Mouse (Mus musculus) liver, embryonic 13.5 days (tissue): Measurements from ENCODE around the gene 1110004F10Rik. TPM values are rescaled to one million over a fixed set of nuclear protein-coding genes. Genes with fewer than 3 reads are reported as not detected.

ENCODE experiments used
- ATAC-seq: fragments of 200-750 bp; cut with Nextera tagmentation; 2 replicates; pipeline ENCODE4 v1.8.0; 2017; ENCODE audit warnings: low read depth, mild to moderate bottlenecking, moderate number of reproducible peaks, moderate library complexity
- DNase-seq: peaks from one replicate; pipeline ENCODE4 v3.0.0; 2022
- H3K27ac ChIP-seq: fragments of 300-500 bp; sonication (generic); 2 replicates; pipeline ENCODE4 v1.5.1; 2015; ENCODE audit warnings: moderate library complexity, mild to moderate bottlenecking, inconsistent platforms
- H3K27me3 ChIP-seq: fragments of 300-500 bp; sonication (generic); 2 replicates; pipeline ENCODE4 v1.6.1; 2015; ENCODE audit warnings: mild to moderate bottlenecking, inconsistent platforms
- H3K36me3 ChIP-seq: fragments of 300-500 bp; sonication (generic); 2 replicates; pipeline ENCODE4 v1.6.1; 2015; ENCODE audit warnings: mild to moderate bottlenecking, inconsistent platforms
- H3K4me1 ChIP-seq: fragments of 300-500 bp; sonication (generic); replicated peaks from 2 replicates; pipeline ENCODE4 v1.6.1; 2015; ENCODE audit warnings: inconsistent platforms
- H3K4me2 ChIP-seq: fragments of 300-500 bp; sonication (generic); 2 replicates; pipeline ENCODE4 v1.6.1; 2015; ENCODE audit warnings: inconsistent platforms, mild to moderate bottlenecking, moderate library complexity
- H3K4me3 ChIP-seq: fragments of 300-500 bp; sonication (generic); replicated peaks from 2 replicates; pipeline ENCODE4 v1.5.1; 2015; ENCODE audit warnings: mild to moderate bottlenecking, inconsistent platforms
- H3K9ac ChIP-seq: fragments of 300-500 bp; sonication (generic); 2 replicates; pipeline ENCODE4 v1.6.1; 2015; ENCODE audit warnings: mild to moderate bottlenecking, inconsistent platforms
- H3K9me3 ChIP-seq: fragments of 300-500 bp; sonication (generic); replicated peaks from 2 replicates; pipeline ENCODE4 v1.6.1; 2016; ENCODE audit warnings: inconsistent platforms
- WGBS: fragments of 180-500 bp; shearing (Covaris S2); methylation state at CpG from one replicate; pipeline ENCODE4 v1.1.7; 2015; ENCODE audit not compliant: insufficient replicate concordance; 5-methylcytosine and 5-hydroxymethylcytosine counted together
- polyA plus RNA-seq: library from polyadenylated mRNA; unstranded; fragments of >200 nt; fragmentation: Nextera tagmentation; extraction: Ambion mirVana; gene quantifications from 2 replicates; pipeline ENCODE4 v1.2.1, GENCODE M21; 2015

1110004F10Rik gene
- polyA plus RNA-seq, 1 experiment from 2014 or later = 144 TPM

- Histone ChIP-seq H3K4me2 (no peak overlapping the region), H3K27ac (no peak overlapping the region), H3K36me3 (peaks cover 64% of the 10 kb centered on the region), H3K9me3 (no peaks in the 10 kb centered on the region), H3K9ac (no peak overlapping the region), H3K27me3 (no peaks in the 10 kb centered on the region), H3K4me3 (no peak overlapping the region), H3K4me1 (peaks cover 3% of the 10 kb centered on the region)
- 93% methylated on average over 9 of the region's 9 CpGs for WGBS
- no peak for ATAC-seq
- DNase-seq = no peak
Observed at GRCm38 (mm10) chr7:116103091-116103490, 63.9 kb downstream of the 1110004F10Rik start.

GRCm38 (mm10) chr7:116110661-116111060, 71.5 kb downstream of the 1110004F10Rik start:
- H3K9ac ChIP-seq = no peak overlapping the region
- H3K27me3 ChIP-seq = no peaks in the 10 kb centered on the region
- no peak overlapping the region for H3K4me2 ChIP-seq
- 66% methylated on average over 3 of the region's 3 CpGs for WGBS
- H3K4me1 ChIP-seq = no peaks in the 10 kb centered on the region
- H3K36me3 ChIP-seq = peaks cover 11% of the 10 kb centered on the region
- ATAC-seq = no peak
- H3K9me3 ChIP-seq = no peaks in the 10 kb centered on the region
- no peak overlapping the region for H3K4me3 ChIP-seq
- no peak for DNase-seq
- no peak overlapping the region for H3K27ac ChIP-seq

GRCm38 (mm10) chr7:116111546-116111945, 72.3 kb downstream of the 1110004F10Rik start:
- DNase-seq (no peak), ATAC-seq (no peak)
- Histone ChIP-seq H3K9ac (no peak overlapping the region), H3K4me2 (no peak overlapping the region), H3K36me3 (peaks cover 3% of the 10 kb centered on the region), H3K4me3 (no peak overlapping the region), H3K9me3 (no peaks in the 10 kb centered on the region), H3K27me3 (no peaks in the 10 kb centered on the region), H3K4me1 (no peaks in the 10 kb centered on the region), H3K27ac (no peak overlapping the region)
- 69% methylated on average over 6 of the region's 6 CpGs for WGBS

- Histone ChIP-seq H3K4me3 (no peak overlapping the region), H3K9me3 (no peaks in the 10 kb centered on the region), H3K4me1 (no peaks in the 10 kb centered on the region), H3K4me2 (no peak overlapping the region), H3K9ac (no peak overlapping the region), H3K27ac (no peak overlapping the region), H3K36me3 (no peaks in the 10 kb centered on the region), H3K27me3 (no peaks in the 10 kb centered on the region)
- DNase-seq = no peak
- WGBS = 74% methylated on average over 12 of the region's 12 CpGs
- ATAC-seq = no peak
Observed at GRCm38 (mm10) chr7:116115216-116115930, 76.2 kb downstream of the 1110004F10Rik start.

- H3K9me3 ChIP-seq = no peaks in the 10 kb centered on the region
- H3K4me1 ChIP-seq = no peaks in the 10 kb centered on the region
- ATAC-seq = no peak
- no peaks in the 10 kb centered on the region for H3K27me3 ChIP-seq
- no peak overlapping the region for H3K4me3 ChIP-seq
- no peak overlapping the region for H3K27ac ChIP-seq
- H3K9ac ChIP-seq = no peak overlapping the region
- WGBS = 63% methylated on average over 2 of the region's 2 CpGs
- no peak overlapping the region for H3K4me2 ChIP-seq
- no peak for DNase-seq
- no peaks in the 10 kb centered on the region for H3K36me3 ChIP-seq
Observed at GRCm38 (mm10) chr7:116115991-116116390, 76.8 kb downstream of the 1110004F10Rik start.

- Histone ChIP-seq H3K27ac (no peak overlapping the region), H3K9ac (no peak overlapping the region), H3K4me1 (peaks cover 3% of the 10 kb centered on the region; the same call in 1 of the 2 replicates), H3K27me3 (no peaks in the 10 kb centered on the region), H3K4me2 (no peak overlapping the region), H3K9me3 (no peaks in the 10 kb centered on the region), H3K36me3 (no peaks in the 10 kb centered on the region), H3K4me3 (no peak overlapping the region)
- no peak for DNase-seq
- WGBS = 54% methylated on average over 1 of the region's 1 CpGs
- no peak for ATAC-seq
Observed at GRCm38 (mm10) chr7:116119306-116119857, 80.2 kb downstream of the 1110004F10Rik start.

- Histone ChIP-seq H3K4me3 (no peak overlapping the region), H3K9me3 (no peaks in the 10 kb centered on the region), H3K4me2 (no peak overlapping the region), H3K36me3 (no peaks in the 10 kb centered on the region), H3K4me1 (peaks cover 3% of the 10 kb centered on the region; the same call in 1 of the 2 replicates), H3K27ac (no peak overlapping the region), H3K27me3 (no peaks in the 10 kb centered on the region), H3K9ac (no peak overlapping the region)
- no peak for ATAC-seq
- WGBS = 71% methylated on average over 4 of the region's 4 CpGs
- DNase-seq = no peak
Observed at GRCm38 (mm10) chr7:116120737-116121136, 81.5 kb downstream of the 1110004F10Rik start.

GRCm38 (mm10) chr7:116121202-116121601, 82.0 kb downstream of the 1110004F10Rik start:
- no peak overlapping the region for H3K4me2 ChIP-seq
- no peaks in the 10 kb centered on the region for H3K9me3 ChIP-seq
- no peak overlapping the region for H3K4me3 ChIP-seq
- ATAC-seq (no peak), DNase-seq (no peak)
- no peaks in the 10 kb centered on the region for H3K27me3 ChIP-seq
- H3K9ac ChIP-seq = no peak overlapping the region
- H3K27ac ChIP-seq = no peak overlapping the region
- H3K4me1 ChIP-seq = peaks cover 3% of the 10 kb centered on the region; the same call in 1 of the 2 replicates
- 71% methylated on average over 11 of the region's 11 CpGs for WGBS
- no peaks in the 10 kb centered on the region for H3K36me3 ChIP-seq

GRCm38 (mm10) chr7:116122981-116123596, 83.9 kb downstream of the 1110004F10Rik start:
- Histone ChIP-seq H3K36me3 (no peaks in the 10 kb centered on the region), H3K9ac (no peak overlapping the region), H3K4me3 (no peak overlapping the region), H3K27me3 (no peaks in the 10 kb centered on the region), H3K27ac (no peak overlapping the region), H3K4me1 (peaks cover 3% of the 10 kb centered on the region; the same call in 1 of the 2 replicates), H3K4me2 (no peak overlapping the region), H3K9me3 (no peaks in the 10 kb centered on the region)
- 68% methylated on average over 13 of the region's 13 CpGs for WGBS
- DNase-seq (no peak), ATAC-seq (no peak)

GRCm38 (mm10) chr7:116123597-116123985, 84.4 kb downstream of the 1110004F10Rik start:
- ATAC-seq (no peak), DNase-seq (no peak)
- Histone ChIP-seq H3K4me1 (peaks cover 3% of the 10 kb centered on the region; the same call in 1 of the 2 replicates), H3K9ac (no peak overlapping the region), H3K27ac (no peak overlapping the region), H3K9me3 (no peaks in the 10 kb centered on the region), H3K4me2 (no peak overlapping the region), H3K27me3 (no peaks in the 10 kb centered on the region), H3K4me3 (no peak overlapping the region), H3K36me3 (no peaks in the 10 kb centered on the region)
- 68% methylated on average over 2 of the region's 2 CpGs for WGBS

- H3K27ac ChIP-seq = no peak overlapping the region
- H3K4me1 ChIP-seq = peaks cover 3% of the 10 kb centered on the region; the same call in 1 of the 2 replicates
- ATAC-seq = no peak
- H3K27me3 ChIP-seq = no peaks in the 10 kb centered on the region
- no peak overlapping the region for H3K4me3 ChIP-seq
- no peak for DNase-seq
- no peaks in the 10 kb centered on the region for H3K36me3 ChIP-seq
- H3K9ac ChIP-seq = no peak overlapping the region
- 73% methylated on average over 12 of the region's 12 CpGs for WGBS
- no peak overlapping the region for H3K4me2 ChIP-seq
- no peaks in the 10 kb centered on the region for H3K9me3 ChIP-seq
Observed at GRCm38 (mm10) chr7:116124057-116124456, 84.9 kb downstream of the 1110004F10Rik start.
